Mouse (Mus musculus): ENCODE measurements at regions not wholly inside any gene's neighbourhood (a gene's known extent, or its start where the extent isn't known, plus 50 kb on each side); places are given as distances from the start of the nearest gene placed in this dataset.

GRCm38 (mm10) chr1:168805442-168805841 is 373.4 kb upstream of the Pbx1 start:
- no peak for DNase-seq

DNA sequence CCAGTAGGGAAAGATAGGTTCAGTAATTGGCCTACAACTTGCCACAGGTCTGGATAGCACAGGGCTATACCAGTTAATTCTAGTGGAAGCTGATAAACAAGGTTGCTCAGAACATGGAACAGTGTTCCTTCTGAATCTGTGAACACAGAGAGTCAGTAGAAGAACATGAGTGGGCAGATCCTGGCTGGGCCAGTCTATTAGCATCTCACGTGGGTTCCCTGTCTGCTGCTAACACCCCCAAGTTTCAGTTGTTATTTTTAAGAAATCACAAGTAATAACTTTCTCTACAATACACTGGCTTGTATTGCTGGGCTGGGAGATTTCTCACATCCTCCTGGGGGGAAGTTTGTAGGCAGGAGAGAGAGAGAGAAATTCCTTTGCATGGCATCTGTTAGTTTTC is 369.0 kb upstream of the Pbx1 start:
- DNase-seq: no peak

DNA sequence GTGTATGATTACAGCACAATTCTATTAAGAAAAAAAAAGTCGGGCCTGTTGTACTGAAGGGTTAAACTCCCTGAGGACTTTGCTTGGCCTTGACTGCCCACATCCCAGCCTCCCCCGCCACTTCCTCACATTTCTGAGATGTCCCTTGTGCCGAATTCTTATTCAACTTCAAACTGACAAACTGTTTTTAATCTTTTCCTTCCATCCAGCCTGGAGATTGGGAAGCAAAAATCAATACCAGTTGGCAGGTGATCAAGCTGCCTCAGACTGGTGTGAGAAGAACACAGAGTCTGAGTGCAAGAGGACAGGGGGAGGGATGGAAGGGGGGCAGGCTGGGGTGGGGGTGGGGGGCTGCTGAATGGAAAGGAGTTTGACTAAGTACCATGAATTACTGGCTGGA is 354.7 kb upstream of the Pbx1 start:
- DNase-seq: no peak

DNA sequence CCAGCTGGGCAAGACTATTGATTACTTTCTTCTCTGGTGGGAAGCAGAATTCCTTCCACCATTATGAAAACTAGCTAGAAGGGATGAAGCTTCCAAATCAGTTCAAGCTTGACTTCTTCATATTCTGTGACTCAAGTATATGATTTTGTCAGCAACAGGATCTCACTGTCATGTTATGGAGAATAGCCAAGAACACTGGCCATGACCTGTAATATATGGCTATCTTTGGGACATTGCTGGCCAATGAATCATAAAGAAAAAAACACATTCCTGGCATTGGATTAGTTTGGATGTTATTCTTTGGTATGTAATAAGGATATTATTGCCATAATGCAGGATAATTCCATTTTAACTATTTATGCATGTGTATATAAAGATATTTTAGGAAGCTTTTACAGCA is 351.8 kb upstream of the Pbx1 start:
- no peak for DNase-seq

GRCm38 (mm10) chr1:168764368-168764895 is 332.4 kb upstream of the Pbx1 start:
- DNase-seq: no peak

DNA sequence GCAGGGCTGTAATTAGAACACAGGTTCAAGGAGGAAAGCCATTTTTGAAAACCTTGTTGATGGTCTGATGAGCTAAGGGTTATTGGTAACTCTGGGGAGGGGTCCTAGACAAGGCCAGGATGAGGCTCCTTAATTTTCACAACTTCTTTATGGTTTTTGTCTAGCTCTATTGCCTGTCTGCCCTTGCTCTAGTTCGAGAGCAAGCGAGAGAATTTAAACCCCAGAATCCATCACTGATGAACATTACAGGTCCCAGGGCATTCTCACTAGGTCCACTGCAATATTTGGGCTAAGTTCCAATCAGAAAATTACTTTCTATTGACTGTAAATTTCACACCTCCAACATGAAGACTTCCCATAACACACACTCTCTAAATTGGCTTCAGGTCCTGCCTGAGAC is 329.0 kb upstream of the Pbx1 start:
- DNase-seq: no peak

DNA sequence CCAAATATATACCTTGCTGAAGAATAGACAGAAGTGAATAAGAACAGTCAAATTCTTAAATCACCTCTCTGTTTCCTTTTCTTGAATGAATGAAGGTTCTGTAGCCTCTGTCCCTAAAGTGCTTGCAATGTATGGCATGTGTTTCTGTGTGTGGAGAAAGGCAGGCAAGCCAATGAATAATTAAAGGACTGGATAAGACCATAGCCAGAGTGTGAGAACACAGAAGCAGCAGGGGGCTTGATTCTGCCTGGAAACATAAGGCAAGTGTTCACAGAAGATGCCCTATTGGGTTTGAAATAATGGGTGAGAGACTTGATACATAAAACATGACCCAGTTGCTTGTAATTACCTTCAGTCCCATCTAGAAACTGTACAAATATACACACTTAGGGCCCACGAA is 328.2 kb upstream of the Pbx1 start:
- no peak for DNase-seq

DNA sequence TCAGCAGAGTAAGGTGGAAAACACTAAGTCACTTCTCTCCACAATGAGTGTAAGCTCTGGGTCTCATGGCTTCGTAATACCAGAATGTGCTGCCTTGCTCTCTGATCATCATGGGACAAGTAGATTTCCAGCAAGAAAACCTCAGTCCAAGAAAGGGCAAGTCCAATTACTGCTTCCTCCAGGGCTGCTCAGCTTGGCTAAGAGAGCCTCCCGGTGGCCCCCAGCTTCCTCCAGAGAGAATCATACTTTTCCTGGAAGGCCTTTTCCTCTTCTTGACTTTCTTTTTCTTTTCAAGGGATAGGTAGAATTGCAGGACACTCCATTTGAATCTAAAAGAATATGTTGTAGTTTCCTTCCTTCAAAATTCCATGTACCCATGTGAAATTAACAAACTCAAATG is 326.8 kb upstream of the Pbx1 start:
- DNase-seq: no peak

DNA sequence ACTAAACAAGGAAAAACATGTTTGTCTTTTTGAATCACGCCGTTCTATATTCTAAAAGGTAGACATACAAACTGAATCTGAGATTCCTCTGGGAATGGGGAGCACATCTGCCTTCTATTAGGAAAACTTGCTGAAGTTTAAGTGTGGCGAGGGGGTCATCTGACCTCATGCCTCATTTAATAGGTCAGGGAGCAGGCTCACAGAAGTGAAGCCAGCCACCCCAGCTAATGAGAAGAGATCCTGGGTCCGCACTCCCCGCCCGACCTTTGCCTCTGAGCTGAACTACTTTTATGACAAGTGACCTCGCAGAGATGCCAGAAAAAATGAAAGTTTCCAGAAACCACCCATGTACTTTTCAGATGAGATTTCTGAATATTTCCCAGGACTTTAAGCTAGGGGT is 322.1 kb upstream of the Pbx1 start:
- no peak for DNase-seq

GRCm38 (mm10) chr1:168743435-168743834 is 311.4 kb upstream of the Pbx1 start:
- no peak for DNase-seq

GRCm38 (mm10) chr1:168738005-168738404 is 305.9 kb upstream of the Pbx1 start:
- no peak for DNase-seq

- no peak for DNase-seq
Measured at GRCm38 (mm10) chr1:168737277-168737863, 305.3 kb upstream of the Pbx1 start.

- DNase-seq: no peak
Measured at GRCm38 (mm10) chr1:168733066-168733465, 301.0 kb upstream of the Pbx1 start.

- DNase-seq: no peak
Measured at GRCm38 (mm10) chr1:168709836-168710235, 277.8 kb upstream of the Pbx1 start.

- peak; percentile 11 for DNase-seq
Measured at GRCm38 (mm10) chr1:168709017-168709681, 277.1 kb upstream of the Pbx1 start.

DNA sequence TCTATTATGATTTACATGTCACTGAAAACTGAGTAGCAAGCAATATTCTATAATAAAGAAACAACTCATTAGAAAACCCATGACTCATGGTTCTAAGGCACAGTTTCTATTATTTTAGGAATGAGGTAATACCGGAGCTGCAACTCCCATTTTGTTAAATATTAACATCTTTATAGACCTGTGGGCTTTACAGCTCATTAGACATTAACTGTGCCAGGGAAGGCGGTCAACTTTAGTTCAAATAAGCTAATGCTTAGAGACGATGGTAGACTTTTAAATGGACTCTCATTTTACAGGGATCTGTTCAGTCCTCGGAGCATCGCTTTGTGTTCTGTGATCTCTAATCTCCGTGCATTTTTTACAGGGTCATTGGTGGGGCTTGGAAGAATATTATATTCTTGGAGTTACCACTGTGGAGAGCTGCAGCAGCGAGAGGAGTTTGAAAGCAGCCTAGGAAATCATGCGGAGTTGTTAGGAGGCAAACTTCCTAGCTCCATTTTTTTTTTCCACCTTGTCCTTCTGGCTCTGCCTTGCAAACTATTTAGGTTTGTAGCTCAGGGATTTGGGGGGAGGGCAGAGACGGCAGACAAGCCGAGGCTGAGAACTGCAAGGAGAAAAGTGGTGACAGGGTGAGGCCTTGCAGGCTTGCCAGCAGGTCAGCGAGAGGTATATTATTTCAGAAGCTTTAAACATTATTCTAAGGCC is 276.2 kb upstream of the Pbx1 start:
- no peak for DNase-seq

DNA sequence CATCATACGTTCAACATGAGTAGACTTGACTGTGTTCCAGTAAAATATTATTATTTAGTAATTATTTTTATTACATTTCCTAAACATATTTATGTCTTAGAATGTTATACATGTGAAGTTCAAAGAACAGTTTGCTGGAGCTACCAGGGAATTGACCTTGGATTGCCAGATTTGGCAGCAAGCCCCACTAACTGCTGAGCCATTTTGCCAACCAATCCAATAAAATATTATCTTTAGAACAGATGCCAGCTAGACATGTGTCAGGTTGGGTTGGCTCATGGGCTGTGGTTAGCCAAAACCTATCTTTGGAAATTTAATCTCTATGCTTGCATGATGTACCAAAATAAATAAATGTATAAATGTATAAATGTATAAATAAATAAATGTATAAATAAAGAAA is 265.3 kb upstream of the Pbx1 start:
- no peak for DNase-seq

DNA sequence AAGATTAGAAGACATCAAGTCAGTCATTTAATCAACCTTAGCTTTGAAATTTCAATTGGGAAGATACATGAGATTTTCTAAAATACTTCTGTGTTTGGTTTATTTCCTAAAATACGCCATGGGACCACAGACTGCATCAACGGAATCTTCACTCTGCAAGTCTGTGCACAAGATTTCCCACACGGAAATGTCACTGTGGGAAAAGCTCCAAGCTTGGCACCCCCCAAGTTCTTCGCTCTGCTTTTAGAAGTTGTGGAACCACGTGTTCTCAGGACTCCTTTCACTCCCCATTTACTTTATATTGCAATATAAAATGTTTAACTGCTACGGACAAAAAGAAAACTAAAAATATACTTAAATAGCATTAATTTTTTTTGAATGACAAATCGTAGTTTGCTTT is 254.8 kb upstream of the Pbx1 start:
- no peak for DNase-seq

- DNase-seq: no peak
Measured at GRCm38 (mm10) chr1:168685147-168685546, 253.1 kb upstream of the Pbx1 start.

- no peak for DNase-seq
Measured at GRCm38 (mm10) chr1:168681685-168682491, 249.8 kb upstream of the Pbx1 start.

- DNase-seq: no peak
Measured at GRCm38 (mm10) chr1:168680674-168681073, 248.6 kb upstream of the Pbx1 start.

GRCm38 (mm10) chr1:168676418-168677413 is 244.6 kb upstream of the Pbx1 start:
- peak; percentile 2 for DNase-seq
